Mouse (Mus musculus) embryonic facial prominence, embryonic 14.5 days (tissue): ENCODE results near the gene 2510039O18Rik. TPM values are rescaled to one million over a fixed set of nuclear protein-coding genes. Genes with fewer than 3 reads are reported as not detected.
A peak's percentile ranks its signal among the peaks of the same experiment; 100 is the strongest.

Experiments
- ATAC-seq: fragments of 200-750 bp; cut with Nextera tagmentation; 2 replicates; pipeline ENCODE4 v1.8.0; 2017; ENCODE audit warnings: low read depth, moderate number of reproducible peaks, moderate TSS enrichment
- DNase-seq: peaks from one replicate; pipeline ENCODE4 v3.0.0-alpha.2; 2015; ENCODE audit warnings: low spot score
- H3K27ac ChIP-seq: fragments of 300-500 bp; sonication (generic); replicated peaks from 2 replicates; pipeline ENCODE4 v1.5.1; 2014; ENCODE audit warnings: low read depth, mild to moderate bottlenecking, low read length, moderate library complexity
- H3K27me3 ChIP-seq: fragments of 300-500 bp; sonication (generic); replicated peaks from 2 replicates; pipeline ENCODE4 v1.6.1; 2014; ENCODE audit warnings: low read length; ENCODE audit not compliant: control insufficient read depth, insufficient read depth
- H3K36me3 ChIP-seq: fragments of 300-500 bp; sonication (generic); 2 replicates; pipeline ENCODE4 v1.6.1; 2014; ENCODE audit warnings: low read length, mixed read lengths; ENCODE audit not compliant: control insufficient read depth, insufficient read depth
- H3K4me1 ChIP-seq: fragments of 300-500 bp; sonication (generic); 2 replicates; pipeline ENCODE4 v1.6.1; 2014; ENCODE audit warnings: antibody characterized with exemption, low read length; ENCODE audit not compliant: control insufficient read depth, insufficient read depth
- H3K4me2 ChIP-seq: fragments of 300-500 bp; sonication (generic); 2 replicates; pipeline ENCODE4 v1.6.1; 2014; ENCODE audit warnings: low read depth, mild to moderate bottlenecking, low read length, moderate library complexity, mixed read lengths
- H3K4me3 ChIP-seq: fragments of 300-500 bp; sonication (generic); 2 replicates; pipeline ENCODE4 v1.5.1; 2014; ENCODE audit warnings: low read depth, mild to moderate bottlenecking, low read length
- H3K9ac ChIP-seq: fragments of 300-500 bp; sonication (generic); 2 replicates; pipeline ENCODE4 v1.6.1; 2014; ENCODE audit warnings: low read depth, mild to moderate bottlenecking, low read length, moderate library complexity, mixed read lengths
- H3K9me3 ChIP-seq: fragments of 300-500 bp; sonication (generic); 2 replicates; pipeline ENCODE4 v1.6.1; 2016; ENCODE audit warnings: low read length; ENCODE audit not compliant: control insufficient read depth
- WGBS: fragments of 180-500 bp; shearing (Covaris S2); extraction: QIAGEN DNeasy Blood & Tissue Kit; methylation state at CpG from one replicate; pipeline ENCODE4 v1.1.7; 2014; 5-methylcytosine and 5-hydroxymethylcytosine counted together
- polyA plus RNA-seq: library from polyadenylated mRNA; unstranded; fragments of >200 nt; fragmentation: Nextera tagmentation; extraction: Ambion mirVana; gene quantifications from 2 replicates; pipeline ENCODE4 v1.2.1, GENCODE M21; 2014

The 2510039O18Rik gene
- polyA plus RNA-seq, 1 experiment from 2014 or later: 23.0 TPM

- peaks cover 61% of the 10 kb centered on the region for H3K4me1 ChIP-seq
- DNase-seq: peak; percentile 64
- 33% methylated on average over 9 of the region's 9 CpGs for WGBS
- peak overlapping the region; percentile 91; the same call in 1 of the 2 replicates for H3K4me3 ChIP-seq
- peak overlapping the region; percentile 98 for H3K4me2 ChIP-seq
- H3K27ac ChIP-seq: peak overlapping the region; percentile 91
- H3K9me3 ChIP-seq: no peaks in the 10 kb centered on the region
- no peak for ATAC-seq
- peaks cover 21% of the 10 kb centered on the region for H3K36me3 ChIP-seq
- H3K27me3 ChIP-seq: no peaks in the 10 kb centered on the region
- no peak overlapping the region for H3K9ac ChIP-seq
Measured at GRCm38 (mm10) chr4:147940111-147940510, 584 bp upstream of the 2510039O18Rik start.

GRCm38 (mm10) chr4:147941045-147942020, 638 bp downstream of the 2510039O18Rik start:
- H3K27ac ChIP-seq: peak overlapping the region; percentile 35; the same call in 1 of the 2 replicates
- peak overlapping the region; percentile 91 for H3K4me3 ChIP-seq
- H3K27me3 ChIP-seq: no peaks in the 10 kb centered on the region
- H3K4me1 ChIP-seq: peaks cover 52% of the 10 kb centered on the region
- peak overlapping the region; percentile 98 for H3K4me2 ChIP-seq
- H3K9ac ChIP-seq: peak overlapping the region; percentile 77
- H3K36me3 ChIP-seq: peaks cover 33% of the 10 kb centered on the region
- no peaks in the 10 kb centered on the region for H3K9me3 ChIP-seq
- peak; percentile 50 for ATAC-seq
- DNase-seq: no peak
- WGBS: 17% methylated on average over 21 of the region's 88 CpGs

GRCm38 (mm10) chr4:147943005-147943404, 2.3 kb downstream of the 2510039O18Rik start:
- ATAC-seq (no peak), DNase-seq (no peak)
- Histone ChIP-seq H3K27ac (no peak overlapping the region), H3K27me3 (no peaks in the 10 kb centered on the region), H3K4me3 (no peak overlapping the region), H3K9me3 (no peaks in the 10 kb centered on the region), H3K9ac (no peak overlapping the region), H3K36me3 (peaks cover 50% of the 10 kb centered on the region), H3K4me2 (0 out of 2 replicates have a peak overlapping the region, but pooled peaks have one; percentile 4), H3K4me1 (peaks cover 40% of the 10 kb centered on the region)
- 95% methylated on average over 1 of the region's 1 CpGs for WGBS

GRCm38 (mm10) chr4:147947511-147947910, 6.8 kb downstream of the 2510039O18Rik start:
- ATAC-seq: no peak
- Histone ChIP-seq H3K9me3 (no peaks in the 10 kb centered on the region), H3K4me1 (peaks cover 7% of the 10 kb centered on the region; the same call in 1 of the 2 replicates), H3K4me3 (no peak overlapping the region), H3K27ac (no peak overlapping the region), H3K27me3 (no peaks in the 10 kb centered on the region), H3K9ac (no peak overlapping the region), H3K36me3 (peaks cover 56% of the 10 kb centered on the region), H3K4me2 (no peak overlapping the region)
- 81% methylated on average over 2 of the region's 2 CpGs for WGBS
- DNase-seq: peak; percentile 39

- 8% methylated on average over 4 of the region's 4 CpGs for WGBS
- no peaks in the 10 kb centered on the region for H3K27me3 ChIP-seq
Measured at GRCm38 (mm10) chr4:147953590-147953989, 12.9 kb downstream of the 2510039O18Rik start.

GRCm38 (mm10) chr4:147957141-147957540, 16.4 kb downstream of the 2510039O18Rik start:
- no peak overlapping the region for H3K9ac ChIP-seq
- WGBS: 40% methylated on average over 11 of the region's 11 CpGs
- no peak overlapping the region for H3K4me3 ChIP-seq
- no peaks in the 10 kb centered on the region for H3K4me1 ChIP-seq
- no peak overlapping the region for H3K4me2 ChIP-seq
- no peaks in the 10 kb centered on the region for H3K36me3 ChIP-seq
- no peak for ATAC-seq
- H3K27me3 ChIP-seq: no peaks in the 10 kb centered on the region
- H3K9me3 ChIP-seq: no peaks in the 10 kb centered on the region
- no peak overlapping the region for H3K27ac ChIP-seq
- peak; percentile 59 for DNase-seq

More at GRCm38 (mm10) chr4:147953590-147953989, 12.9 kb downstream of the 2510039O18Rik start:
- DNase-seq (peak; percentile 38), ATAC-seq (no peak)
- peaks cover 2% of the 10 kb centered on the region; the same call in 1 of the 2 replicates for H3K36me3 ChIP-seq
- H3K4me1 ChIP-seq: no peaks in the 10 kb centered on the region
- no peak overlapping the region for H3K27ac ChIP-seq
- H3K4me3 ChIP-seq: no peak overlapping the region
- no peak overlapping the region for H3K4me2 ChIP-seq
- no peaks in the 10 kb centered on the region for H3K9me3 ChIP-seq
- H3K9ac ChIP-seq: no peak overlapping the region

GRCm38 (mm10) chr4:147959881-147960831, 19.5 kb downstream of the 2510039O18Rik start:
- Histone ChIP-seq H3K9me3 (no peaks in the 10 kb centered on the region), H3K27ac (no peak overlapping the region), H3K4me2 (no peak overlapping the region), H3K4me1 (no peaks in the 10 kb centered on the region), H3K9ac (no peak overlapping the region), H3K36me3 (no peaks in the 10 kb centered on the region), H3K4me3 (no peak overlapping the region), H3K27me3 (no peaks in the 10 kb centered on the region)
- WGBS: 43% methylated on average over 6 of the region's 6 CpGs
- DNase-seq (peak; percentile 79), ATAC-seq (peak; percentile 80)

- no peak for ATAC-seq
- no peak overlapping the region for H3K4me3 ChIP-seq
- DNase-seq: no peak
- H3K4me2 ChIP-seq: no peak overlapping the region
- no peak overlapping the region for H3K27ac ChIP-seq
- no peaks in the 10 kb centered on the region for H3K4me1 ChIP-seq
- H3K9ac ChIP-seq: no peak overlapping the region
- H3K36me3 ChIP-seq: no peaks in the 10 kb centered on the region
- H3K27me3 ChIP-seq: no peaks in the 10 kb centered on the region
- no peaks in the 10 kb centered on the region for H3K9me3 ChIP-seq
- 34% methylated on average over 6 of the region's 6 CpGs for WGBS
Measured at GRCm38 (mm10) chr4:147962781-147963180, 22.1 kb downstream of the 2510039O18Rik start.
